Mouse (Mus musculus) adrenal gland, adult 10 weeks (tissue): ENCODE results near the gene 2610528A11Rik. TPM values are rescaled to one million over a fixed set of nuclear protein-coding genes. Genes with fewer than 3 reads are reported as not detected.

Source experiments
- polyA plus RNA-seq: library from polyadenylated mRNA; stranded (reverse); fragments of 350-450 nt; fragmentation: Illumina TruSeq; extraction: RNeasy Lipid Tissue Mini Kit (QIAGEN cat#74804); gene quantifications from one replicate; pipeline ENCODE4 v1.2.3, GENCODE M21; 2014; ENCODE audit warnings: low read depth, low replicate concordance

2610528A11Rik gene
- not detected for polyA plus RNA-seq

GRCm38 (mm10) chr14:37113922-37114321 lies at the start of gene 2610528A11Rik:
2610528A11Rik (minus strand) TSS chr14:37114022.

DNA sequence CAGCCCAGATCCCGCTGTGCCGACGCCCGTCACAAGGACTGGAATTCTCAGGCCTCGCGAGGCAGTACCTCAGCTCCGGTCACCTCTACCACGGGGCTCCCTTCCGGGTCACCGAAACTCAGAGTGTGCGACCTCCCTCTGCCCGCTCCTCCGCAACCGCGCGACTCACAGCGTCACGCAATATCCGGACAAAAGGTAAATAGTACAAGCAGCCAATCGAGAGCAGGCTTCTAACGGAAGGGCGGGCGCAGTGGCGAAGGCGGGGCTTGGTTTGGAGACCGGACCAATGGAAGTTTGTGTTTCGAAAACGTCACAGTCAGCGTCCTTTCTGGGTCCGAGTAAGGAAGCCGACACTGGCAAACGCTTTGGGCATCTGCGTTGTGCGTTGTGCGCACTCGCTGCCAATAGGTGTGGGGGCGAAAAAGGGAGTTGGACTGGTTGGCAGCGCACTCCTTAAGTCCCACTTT lies 21.3 kb upstream of the 2610528A11Rik start, which contains the start of gene Ghitm:
Gene Ghitm, minus strand, starts transcription at position 146 of the 467 bp plus-strand sequence.

GRCm38 (mm10) chr14:37097956-37098530 lies 15.8 kb downstream of the 2610528A11Rik start, which contains the start of gene Cdhr1:
Cdhr1 (minus strand) TSS chr14:37098347.

DNA sequence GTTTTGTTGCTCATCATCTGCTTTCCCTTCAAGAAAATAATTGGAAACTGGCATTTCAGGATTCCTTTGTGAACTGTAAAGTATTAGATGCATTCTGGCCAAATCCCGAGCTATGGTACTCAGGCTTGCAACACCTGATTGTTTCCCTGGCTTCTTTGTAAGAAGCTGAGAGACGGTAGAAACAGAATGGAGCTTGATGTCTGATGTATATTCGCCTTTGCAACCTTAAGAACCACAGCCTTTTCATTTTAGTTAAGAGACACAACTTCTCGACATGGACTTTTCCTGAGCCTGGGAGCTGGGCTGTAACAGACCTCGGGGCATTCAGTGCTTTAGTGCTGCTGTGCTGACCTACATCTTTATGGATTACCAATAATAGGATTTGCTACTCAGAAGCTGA lies 46.2 kb downstream of the 2610528A11Rik start, which contains the start of gene Lrit2:
Gene Lrit2, plus strand, starts transcription at position 301 of the 400 bp plus-strand sequence.

Other genes starting within 250 kb of the 2610528A11Rik start
- gene Ccser2, start 145.2 kb downstream of the 2610528A11Rik start, polyA plus RNA-seq, result 64.7 TPM
- not detected for gene Rgr, start 65.1 kb downstream of the 2610528A11Rik start, polyA plus RNA-seq
- gene Lrit1, start 59.2 kb downstream of the 2610528A11Rik start, polyA plus RNA-seq, result not detected
- not detected for gene Lrit2, start 46.1 kb downstream of the 2610528A11Rik start, polyA plus RNA-seq
- 0.12 TPM for gene Cdhr1, start 15.7 kb downstream of the 2610528A11Rik start, polyA plus RNA-seq
- 1,215 TPM for gene Ghitm, start 21.2 kb upstream of the 2610528A11Rik start, polyA plus RNA-seq